Mouse (Mus musculus) heart, embryonic 16.5 days (tissue): ENCODE results near the gene Rnf38. TPM values are rescaled to one million over a fixed set of nuclear protein-coding genes. Genes with fewer than 3 reads are reported as not detected.

Experiments used
- microRNA-seq: library from miRNA; unstranded; fragments of <30 nt; microRNA quantifications from one replicate; pipeline ENCODE4, GENCODE M21; 2017
- polyA plus RNA-seq: library from polyadenylated mRNA; unstranded; fragments of >200 nt; fragmentation: Nextera tagmentation; extraction: Ambion mirVana; gene quantifications from 2 replicates; pipeline ENCODE4 v1.2.1, GENCODE M21; 2015

Rnf38 gene
- polyA plus RNA-seq, 1 experiment from 2014 or later = 15.5 TPM

Small RNA genes lying within 50 kb of the gene (microRNA-seq; reads per million reads assigned to microRNA genes)
- not detected for gene Mir5106

Other genes starting within 250 kb of the Rnf38 start
- 134 and 150 TPM in 2 replicates for gene Clta, start 229.3 kb downstream of the Rnf38 start, polyA plus RNA-seq
- 38.3 and 40.8 TPM in 2 replicates for gene Gne, start 149.6 kb downstream of the Rnf38 start, polyA plus RNA-seq
- gene Melk, start 67.1 kb upstream of the Rnf38 start, polyA plus RNA-seq = 24.7 and 26.0 TPM in 2 replicates